Mouse (Mus musculus): Measurements from ENCODE around the gene Mucl3. TPM values are rescaled to one million over a fixed set of nuclear protein-coding genes. Genes with fewer than 3 reads are reported as not detected.

Gene Mucl3
- polyA plus RNA-seq, 1 experiment from 2014 or later = 0.18 TPM

DNA sequence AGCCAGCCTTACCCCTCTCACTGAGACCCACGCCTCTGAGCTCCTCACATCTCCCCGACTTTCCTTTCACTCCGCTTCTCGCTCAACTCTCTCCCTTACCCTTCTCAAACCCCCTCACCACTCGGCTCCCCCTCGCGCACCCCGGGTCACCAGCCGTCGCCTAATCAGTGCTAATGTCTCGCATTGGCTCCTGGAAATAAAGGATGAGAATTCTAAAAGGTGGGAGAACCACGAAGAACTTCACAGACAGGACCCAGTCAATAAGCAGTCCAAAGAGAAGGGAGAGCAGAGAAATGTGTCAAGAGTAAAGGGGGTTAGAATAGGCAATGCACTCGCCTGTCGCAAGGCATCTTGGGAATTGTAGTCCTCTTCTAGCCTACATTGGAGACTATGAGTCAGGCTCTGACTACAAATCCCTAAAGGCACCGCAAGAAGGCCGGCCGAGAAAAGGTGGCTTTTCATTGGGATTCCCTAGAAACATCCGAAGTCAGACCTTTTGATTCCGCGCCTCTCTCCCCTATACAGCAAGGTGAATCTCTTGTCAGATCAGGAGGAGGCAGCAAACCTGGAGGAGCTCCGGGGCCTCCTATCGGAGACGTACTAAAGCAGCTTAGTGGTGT is 30.0 kb upstream of the Mucl3 start, which contains the start of gene Gtf2h4:
TSS of gene Gtf2h4 (minus strand) at position 324 of the 620 bp plus-strand sequence.
- H3K9me3 ChIP-seq (ENCODE audit: control insufficient read depth, low read length) = no peaks in the 10 kb centered on the region
- peak; percentile 97 for ATAC-seq (replicated peaks; ENCODE audit: low FRiP score)

GRCm38 (mm10) chr17:35672527-35672926 is 29.0 kb upstream of the Mucl3 start:
- H3K9ac ChIP-seq (ENCODE audit: low read depth, low read length) = no peak overlapping the region
- peaks cover 11% of the 10 kb centered on the region for H3K4me1 ChIP-seq (replicated peaks; ENCODE audit: control insufficient read depth, insufficient read depth, low read length)
- H3K9me3 ChIP-seq (ENCODE audit: control insufficient read depth, low read length) = no peaks in the 10 kb centered on the region
- H3K4me3 ChIP-seq (ENCODE audit: low read depth, low read length) = peak overlapping the region; percentile 89
- 88% methylated on average over 6 of the region's 6 CpGs for WGBS
- H3K4me2 ChIP-seq = peak overlapping the region; percentile 91
- no peak overlapping the region for H3K27ac ChIP-seq (ENCODE audit: low read depth, low read length)
- peaks cover 3% of the 10 kb centered on the region; the same call in 1 of the 2 replicates for H3K36me3 ChIP-seq (ENCODE audit: control insufficient read depth, insufficient read depth, low read length)
- no peak for DNase-seq (ENCODE audit: low spot score)
- no peak for ATAC-seq (replicated peaks; ENCODE audit: low FRiP score)
- no peaks in the 10 kb centered on the region for H3K27me3 ChIP-seq (replicated peaks; ENCODE audit: control insufficient read depth, insufficient read depth, low read length)

More for the DNA sequence above, 30.0 kb upstream of the Mucl3 start, which contains the start of gene Gtf2h4:
- DNase-seq (ENCODE audit: low spot score) = peak; percentile 70
- Histone ChIP-seq H3K4me3 (ENCODE audit: low read depth, low read length) (peak within 1 kb of the TSS; percentile 89), H3K4me2 (peak within 1 kb of the TSS; percentile 91), H3K4me1 (replicated peaks; ENCODE audit: control insufficient read depth, insufficient read depth, low read length) (peaks cover 6% of the 10 kb centered on the region), H3K36me3 (ENCODE audit: control insufficient read depth, insufficient read depth, low read length) (peaks cover 3% of the 10 kb centered on the region; the same call in 1 of the 2 replicates), H3K27ac (ENCODE audit: low read depth, low read length) (peak within 1 kb of the TSS; percentile 15; the same call in 1 of the 2 replicates), H3K27me3 (replicated peaks; ENCODE audit: control insufficient read depth, insufficient read depth, low read length) (no peaks in the 10 kb centered on the region), H3K9ac (ENCODE audit: low read depth, low read length) (peak within 1 kb of the TSS; percentile 92)
- 1% methylated on average over 23 of the region's 23 CpGs for WGBS

DNA sequence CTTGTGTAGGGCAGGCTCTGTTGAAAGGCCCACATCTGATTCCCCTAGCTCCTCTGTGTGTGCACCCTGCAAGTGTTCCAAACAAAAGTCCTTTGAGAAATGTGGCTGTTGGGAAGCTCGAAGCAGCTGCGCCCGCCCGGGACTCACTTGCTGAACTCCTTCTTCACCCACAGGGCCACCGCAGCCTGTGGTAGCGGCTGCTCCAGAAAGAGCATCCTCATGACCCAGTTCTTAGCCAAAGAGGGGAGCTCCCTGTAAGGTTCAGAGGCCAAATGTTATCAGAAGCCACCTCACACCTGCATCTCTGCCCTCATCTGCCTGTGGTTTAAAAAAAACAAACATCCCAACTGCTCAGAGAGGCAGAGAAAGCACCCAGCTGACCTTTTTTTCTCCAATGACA is 28.4 kb upstream of the Mucl3 start:
- Histone ChIP-seq H3K9ac (ENCODE audit: low read depth, low read length) (no peak overlapping the region), H3K27ac (ENCODE audit: low read depth, low read length) (no peak overlapping the region), H3K4me3 (ENCODE audit: low read depth, low read length) (no peak overlapping the region), H3K4me2 (no peak overlapping the region), H3K36me3 (ENCODE audit: control insufficient read depth, insufficient read depth, low read length) (peaks cover 3% of the 10 kb centered on the region; the same call in 1 of the 2 replicates), H3K9me3 (ENCODE audit: control insufficient read depth, low read length) (no peaks in the 10 kb centered on the region), H3K27me3 (replicated peaks; ENCODE audit: control insufficient read depth, insufficient read depth, low read length) (no peaks in the 10 kb centered on the region), H3K4me1 (replicated peaks; ENCODE audit: control insufficient read depth, insufficient read depth, low read length) (peaks cover 11% of the 10 kb centered on the region)
- 89% methylated on average over 6 of the region's 6 CpGs for WGBS
- ATAC-seq (replicated peaks; ENCODE audit: low FRiP score) (no peak), DNase-seq (ENCODE audit: low spot score) (no peak)

GRCm38 (mm10) chr17:35669731-35670130 is 26.2 kb upstream of the Mucl3 start:
- Histone ChIP-seq H3K27ac (ENCODE audit: low read depth, low read length) (no peak overlapping the region), H3K4me2 (no peak overlapping the region), H3K36me3 (ENCODE audit: control insufficient read depth, insufficient read depth, low read length) (peaks cover 3% of the 10 kb centered on the region; the same call in 1 of the 2 replicates), H3K4me1 (replicated peaks; ENCODE audit: control insufficient read depth, insufficient read depth, low read length) (peaks cover 11% of the 10 kb centered on the region), H3K9ac (ENCODE audit: low read depth, low read length) (no peak overlapping the region), H3K27me3 (replicated peaks; ENCODE audit: control insufficient read depth, insufficient read depth, low read length) (no peaks in the 10 kb centered on the region), H3K9me3 (ENCODE audit: control insufficient read depth, low read length) (no peaks in the 10 kb centered on the region), H3K4me3 (ENCODE audit: low read depth, low read length) (no peak overlapping the region)
- ATAC-seq (replicated peaks; ENCODE audit: low FRiP score) (no peak), DNase-seq (ENCODE audit: low spot score) (no peak)
- WGBS = 95% methylated on average over 9 of the region's 9 CpGs

DNA sequence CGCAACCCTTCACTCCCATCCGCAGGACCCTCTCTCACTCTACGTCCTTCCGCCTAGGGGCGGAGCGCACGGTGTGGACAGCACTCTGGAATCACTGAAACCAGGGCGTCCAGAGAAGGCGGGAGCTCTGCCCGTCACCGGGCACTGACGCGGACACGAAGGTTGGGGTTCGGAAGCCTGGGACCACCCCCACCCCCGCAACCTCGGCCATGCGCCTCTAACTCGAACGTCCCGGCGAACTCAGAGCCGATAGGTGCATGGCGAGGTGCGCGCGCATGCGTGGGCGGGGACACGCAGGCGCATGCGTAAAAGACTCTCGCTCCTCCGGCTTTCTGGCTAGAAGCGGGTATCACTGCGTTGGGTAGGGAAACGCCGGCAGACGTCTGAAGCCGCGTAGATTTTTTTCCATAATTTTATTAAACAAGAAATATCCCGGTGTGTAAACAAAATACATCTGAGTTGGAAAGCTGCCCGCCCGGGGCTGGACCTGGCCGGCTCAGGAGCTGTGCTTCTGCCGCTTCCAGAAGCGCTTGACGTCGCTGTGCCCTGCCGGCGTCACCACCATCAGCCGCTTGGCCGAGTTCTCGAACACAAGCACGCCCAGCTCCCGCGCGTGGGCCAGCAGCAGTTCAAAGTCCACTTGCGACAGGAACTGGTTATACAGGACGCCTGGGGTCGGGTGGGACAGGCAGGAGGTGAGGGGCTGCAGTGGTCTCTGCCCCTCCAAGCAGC is 24.0 kb upstream of the Mucl3 start, which contains the start of gene Vars2:
TSS of gene Vars2 (minus strand) at position 259 of the 732 bp plus-strand sequence.
- H3K27me3 ChIP-seq (replicated peaks; ENCODE audit: control insufficient read depth, insufficient read depth, low read length) = no peaks in the 10 kb centered on the region
- no peaks in the 10 kb centered on the region for H3K9me3 ChIP-seq (ENCODE audit: control insufficient read depth, low read length)
- H3K27ac ChIP-seq (ENCODE audit: low read depth, low read length) = peak within 1 kb of the TSS; percentile 72
- H3K36me3 ChIP-seq (ENCODE audit: control insufficient read depth, insufficient read depth, low read length) = peaks cover 3% of the 10 kb centered on the region; the same call in 1 of the 2 replicates
- peak within 1 kb of the TSS; percentile 65 for H3K4me3 ChIP-seq (ENCODE audit: low read depth, low read length)
- H3K4me2 ChIP-seq = peak within 1 kb of the TSS; percentile 92
- peak within 1 kb of the TSS; percentile 89 for H3K9ac ChIP-seq (ENCODE audit: low read depth, low read length)
- 1% methylated on average over 61 of the region's 61 CpGs for WGBS
- peak; percentile 85 for ATAC-seq (replicated peaks; ENCODE audit: low FRiP score)
- peak; percentile 96 for DNase-seq (ENCODE audit: low spot score)
- H3K4me1 ChIP-seq (replicated peaks; ENCODE audit: control insufficient read depth, insufficient read depth, low read length) = peaks cover 5% of the 10 kb centered on the region; the same call in 1 of the 2 replicates

DNA sequence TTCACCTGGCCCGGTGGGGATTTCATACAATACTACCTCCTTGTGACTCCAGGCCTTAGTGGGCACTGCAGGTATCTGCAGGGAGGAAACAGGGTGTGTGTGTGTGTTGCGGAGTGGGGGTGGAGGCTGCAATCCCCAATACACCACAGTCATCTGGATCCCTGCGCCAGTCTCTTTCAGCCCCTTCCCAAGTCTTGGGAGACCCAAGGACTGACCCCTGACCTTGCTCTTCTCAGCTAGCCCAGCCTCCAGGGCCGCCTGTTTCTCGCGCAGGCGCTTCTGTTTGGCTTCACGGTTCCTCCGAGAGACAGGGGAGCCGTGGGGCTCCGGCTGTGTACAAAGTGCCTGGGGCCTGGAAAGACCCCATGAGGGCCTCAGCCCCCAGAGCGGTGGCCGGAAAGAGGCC is 23.4 kb upstream of the Mucl3 start:
- Histone ChIP-seq H3K27ac (ENCODE audit: low read depth, low read length) (peak overlapping the region; percentile 72), H3K4me1 (replicated peaks; ENCODE audit: control insufficient read depth, insufficient read depth, low read length) (peaks cover 5% of the 10 kb centered on the region; the same call in 1 of the 2 replicates), H3K9me3 (ENCODE audit: control insufficient read depth, low read length) (no peaks in the 10 kb centered on the region), H3K27me3 (replicated peaks; ENCODE audit: control insufficient read depth, insufficient read depth, low read length) (no peaks in the 10 kb centered on the region), H3K4me3 (ENCODE audit: low read depth, low read length) (peak overlapping the region; percentile 65), H3K4me2 (peak overlapping the region; percentile 92), H3K36me3 (ENCODE audit: control insufficient read depth, insufficient read depth, low read length) (peaks cover under 1% of the 10 kb centered on the region; the same call in 1 of the 2 replicates), H3K9ac (ENCODE audit: low read depth, low read length) (peak overlapping the region; percentile 89)
- DNase-seq (ENCODE audit: low spot score) (no peak), ATAC-seq (replicated peaks; ENCODE audit: low FRiP score) (peak; percentile 39)
- WGBS = 7% methylated on average over 13 of the region's 13 CpGs

- Histone ChIP-seq H3K9ac (ENCODE audit: low read depth, low read length) (0 out of 2 replicates have a peak overlapping the region, but pooled peaks have one; percentile 18), H3K27ac (ENCODE audit: low read depth, low read length) (no peak overlapping the region), H3K27me3 (replicated peaks; ENCODE audit: control insufficient read depth, insufficient read depth, low read length) (no peaks in the 10 kb centered on the region), H3K4me3 (ENCODE audit: low read depth, low read length) (no peak overlapping the region; the same call in 1 of the 2 replicates), H3K4me2 (peak overlapping the region; percentile 92; the same call in 1 of the 2 replicates), H3K4me1 (replicated peaks; ENCODE audit: control insufficient read depth, insufficient read depth, low read length) (peaks cover 5% of the 10 kb centered on the region; the same call in 1 of the 2 replicates), H3K36me3 (ENCODE audit: control insufficient read depth, insufficient read depth, low read length) (peaks cover 2% of the 10 kb centered on the region; the same call in 1 of the 2 replicates), H3K9me3 (ENCODE audit: control insufficient read depth, low read length) (no peaks in the 10 kb centered on the region)
- ATAC-seq (replicated peaks; ENCODE audit: low FRiP score) (no peak), DNase-seq (ENCODE audit: low spot score) (no peak)
- WGBS = 80% methylated on average over 17 of the region's 17 CpGs
These were observed 22.5 kb upstream of the Mucl3 start for GRCm38 (mm10) chr17:35665957-35666515.

GRCm38 (mm10) chr17:35653086-35653485 is 9.6 kb upstream of the Mucl3 start:
- Histone ChIP-seq H3K27ac (ENCODE audit: low read depth, low read length) (no peak overlapping the region), H3K36me3 (ENCODE audit: control insufficient read depth, insufficient read depth, low read length) (peaks cover 15% of the 10 kb centered on the region), H3K4me2 (no peak overlapping the region), H3K9ac (ENCODE audit: low read depth, low read length) (no peak overlapping the region), H3K4me3 (ENCODE audit: low read depth, low read length) (no peak overlapping the region), H3K4me1 (replicated peaks; ENCODE audit: control insufficient read depth, insufficient read depth, low read length) (no peaks in the 10 kb centered on the region), H3K9me3 (ENCODE audit: control insufficient read depth, low read length) (no peaks in the 10 kb centered on the region), H3K27me3 (replicated peaks; ENCODE audit: control insufficient read depth, insufficient read depth, low read length) (no peaks in the 10 kb centered on the region)
- no peak for DNase-seq (ENCODE audit: low spot score)
- 72% methylated on average over 2 of the region's 2 CpGs for WGBS
- no peak for ATAC-seq (replicated peaks; ENCODE audit: low FRiP score)

All from liver, embryonic 11.5 days (tissue).